Mouse (Mus musculus) olfactory bulb, adult 2 months (tissue): ENCODE measurements around the gene Il12rb1.

Experiments
- CTCF ChIP-seq: fragments of 200-500 bp; IDR thresholded peaks from 2 replicates; pipeline ENCODE4 v1.5.1; 2012; ENCODE audit warnings: low read depth, mild to moderate bottlenecking, low read length, moderate library complexity; ENCODE audit not compliant: insufficient read depth
- POLR2A ChIP-seq: fragments of 200-500 bp; IDR thresholded peaks from 2 replicates; pipeline ENCODE4 v1.6.1; 2012; ENCODE audit warnings: mild to moderate bottlenecking, low read depth, low read length, moderate library complexity; ENCODE audit not compliant: insufficient read depth

DNA sequence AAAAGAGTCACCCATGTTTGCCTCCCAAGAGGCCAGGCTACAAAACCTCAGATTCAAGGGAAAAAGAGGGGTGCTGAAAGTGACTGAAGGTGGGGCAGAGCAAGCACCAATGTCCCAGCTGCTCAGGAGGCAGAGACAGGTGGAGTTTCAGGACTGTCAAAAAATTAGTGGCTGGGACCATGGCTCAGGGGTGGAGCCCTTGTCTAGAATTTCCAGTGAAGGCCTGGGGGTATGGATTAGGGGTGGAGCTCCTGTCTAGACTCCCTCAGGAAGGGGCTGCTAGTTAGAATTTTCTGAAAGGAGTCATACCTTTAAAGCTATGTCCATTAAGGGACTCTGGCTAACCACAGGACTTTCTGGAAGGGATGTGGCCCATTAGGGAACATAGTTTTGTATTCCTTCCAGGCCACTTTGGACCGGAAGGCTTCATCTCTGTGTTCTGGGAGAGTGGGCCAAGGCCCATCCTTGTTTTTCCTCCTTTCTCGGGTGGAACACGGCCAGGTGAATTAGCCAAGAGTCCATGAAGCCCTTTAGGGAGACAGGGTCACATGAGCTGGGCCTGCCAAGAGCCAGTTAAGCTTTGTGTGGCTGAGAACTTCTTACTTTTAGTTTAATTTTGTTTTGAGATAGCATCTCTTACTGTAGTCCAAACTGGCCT is 41.2 kb downstream of the Il12rb1 start:
- TF ChIP-seq CTCF (no peak), POLR2A (no peak)
